Mouse (Mus musculus) megakaryocyte-erythroid progenitor cell, adult 5-6 weeks (primary cell): ENCODE results near the gene Sapcd1. TPM values are rescaled to one million over a fixed set of nuclear protein-coding genes. Genes with fewer than 3 reads are reported as not detected.
A peak's percentile ranks its signal among the peaks of the same experiment; 100 is the strongest.
"Not testable (repeated sequence)": the region's sequence is repeated elsewhere in the genome, so short reads cannot be mapped to it uniquely, and the experiment has no call there.

Source experiments
- ATAC-seq: replicated peaks from 2 replicates; pipeline ENCODE4 v1.8.0; 2016; ENCODE audit warnings: mild to moderate bottlenecking, inconsistent platforms; ENCODE audit not compliant: severe bottlenecking, poor library complexity, low FRiP score, low TSS enrichment
- total RNA-seq, 2 experiments: library from RNA; stranded (forward) in 1 of 2; stranded (reverse) in 1 of 2; fragments of 200-1000, 215-1000 nt in 1 of 2; fragments of >200 nt in 1 of 2; fragmentation: Nextera tagmentation in 1 of 2; gene quantifications; 2 replicates each; pipeline ENCODE4 v1.2.3; 2014 to 2017

Gene Sapcd1
- total RNA-seq, 2 experiments from 2014 or later: 14.7 TPM; not detected in 1

- ATAC-seq: no peak
Measured at GRCm38 (mm10) chr17:35016791-35017705, 10.8 kb downstream of the Sapcd1 start.

DNA sequence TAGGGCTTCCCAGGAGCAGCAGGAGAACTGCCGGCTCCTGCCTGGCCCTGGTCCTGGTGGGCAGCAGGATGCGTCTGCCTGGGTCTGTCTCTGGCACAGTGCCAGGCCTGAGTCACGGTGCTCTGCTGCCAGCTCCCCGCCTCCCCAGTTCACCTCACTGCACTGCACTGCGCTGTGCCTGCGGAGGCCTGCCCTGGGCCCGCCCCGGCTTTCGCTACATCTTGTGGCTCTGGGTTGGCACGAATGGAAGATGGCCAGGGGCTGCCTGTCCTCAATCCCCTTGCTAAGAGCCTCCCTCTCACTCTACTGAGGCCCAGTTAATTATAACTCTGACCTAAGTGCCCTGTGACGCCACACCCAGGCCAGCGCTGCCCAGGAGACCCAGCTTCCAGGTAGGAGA lies 11.4 kb downstream of the Sapcd1 start, which contains the start of gene Vwa7:
Vwa7 (plus strand) TSS at position 204 of the 400 bp plus-strand sequence.
- ATAC-seq: peak; percentile 38

DNA sequence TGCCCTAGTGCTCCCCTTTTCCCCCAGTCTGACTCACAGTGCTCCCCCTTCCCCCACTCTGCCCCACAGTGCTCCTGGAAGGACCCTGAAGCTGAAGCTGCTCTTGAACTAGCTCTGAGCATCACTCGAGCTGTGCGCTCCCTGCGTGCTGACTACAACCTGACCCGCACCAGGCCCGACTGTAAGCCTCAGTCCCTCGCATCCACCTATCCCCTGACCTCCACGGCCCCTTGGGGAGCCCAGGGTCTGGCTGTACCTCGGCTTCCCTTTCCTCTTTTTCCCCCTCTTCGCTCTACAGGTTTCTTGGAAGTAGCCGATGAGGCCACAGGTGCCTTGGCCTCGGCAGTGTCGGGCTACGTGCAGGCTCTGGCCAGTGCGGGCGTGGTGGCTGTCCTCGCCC lies 12.5 kb downstream of the Sapcd1 start:
- no peak for ATAC-seq

- no peak for ATAC-seq
Measured at GRCm38 (mm10) chr17:35013221-35013620, 14.6 kb downstream of the Sapcd1 start.

DNA sequence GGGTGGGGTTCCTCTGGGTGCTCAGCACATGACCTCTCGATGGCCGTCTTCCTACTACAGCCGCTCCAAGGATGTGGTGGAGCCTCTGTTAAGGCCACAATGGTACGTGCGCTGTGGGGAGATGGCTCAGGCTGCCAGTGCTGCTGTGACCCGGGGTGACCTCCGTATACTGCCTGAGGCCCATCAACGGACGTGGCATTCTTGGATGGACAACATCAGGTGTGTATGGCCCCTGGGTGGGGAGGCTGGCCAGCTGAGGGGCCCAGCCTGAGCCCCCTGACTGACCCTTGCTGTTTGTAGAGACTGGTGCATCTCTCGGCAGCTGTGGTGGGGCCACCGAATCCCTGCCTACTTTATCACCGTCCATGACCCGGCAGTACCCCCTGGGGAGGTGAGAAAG lies 15.4 kb downstream of the Sapcd1 start:
- ATAC-seq: no peak

- ATAC-seq: no peak
Measured at GRCm38 (mm10) chr17:35011440-35011839, 16.4 kb downstream of the Sapcd1 start.

DNA sequence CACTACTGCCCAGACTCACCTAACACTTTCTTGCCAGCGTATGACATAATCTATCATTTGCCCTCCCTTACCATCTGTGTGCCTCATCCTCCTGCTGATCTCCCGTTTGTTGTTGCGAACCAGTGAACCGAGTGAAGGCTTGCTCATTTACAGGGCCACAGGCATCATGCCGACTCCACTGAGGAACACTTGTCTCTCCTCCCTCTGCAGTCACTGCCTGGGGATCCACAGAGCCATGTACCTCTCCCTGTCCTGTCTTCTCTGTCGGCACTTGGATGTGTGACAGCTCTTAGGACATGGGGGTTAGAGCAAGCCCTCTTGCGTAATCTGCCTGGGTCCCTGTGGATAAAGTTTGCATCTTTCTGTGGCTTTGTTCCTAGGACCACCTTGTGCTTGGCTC lies 18.2 kb downstream of the Sapcd1 start:
- ATAC-seq: no peak

DNA sequence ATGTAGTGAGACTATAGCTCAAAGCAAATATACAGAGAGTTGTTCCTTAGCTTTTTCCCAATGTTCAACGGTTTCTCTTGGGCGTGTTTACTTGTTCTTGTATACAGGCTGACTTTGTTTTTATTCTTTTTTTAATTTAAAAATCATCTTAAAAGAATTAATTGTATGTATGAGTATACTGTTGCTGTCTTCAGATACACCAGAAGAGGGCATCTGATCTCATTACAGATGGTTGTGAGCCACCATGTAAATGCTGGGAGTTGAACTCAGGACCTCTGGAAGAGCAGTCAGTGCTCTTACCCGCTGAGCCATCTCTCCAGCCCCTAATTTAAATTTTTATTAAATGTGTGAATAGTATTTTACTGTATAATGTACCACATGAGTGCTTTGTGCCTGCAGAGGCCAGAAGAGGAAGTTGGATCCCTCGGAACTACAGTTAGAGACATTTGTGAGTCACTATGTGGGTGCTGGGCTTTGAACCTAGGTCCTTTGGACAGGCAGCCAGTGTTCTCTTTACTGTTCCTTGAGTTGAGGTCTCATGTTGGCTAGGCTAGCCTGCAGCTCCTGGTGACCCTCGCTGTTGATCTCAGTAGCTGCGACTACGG lies 20.3 kb downstream of the Sapcd1 start:
- no peak for ATAC-seq

DNA sequence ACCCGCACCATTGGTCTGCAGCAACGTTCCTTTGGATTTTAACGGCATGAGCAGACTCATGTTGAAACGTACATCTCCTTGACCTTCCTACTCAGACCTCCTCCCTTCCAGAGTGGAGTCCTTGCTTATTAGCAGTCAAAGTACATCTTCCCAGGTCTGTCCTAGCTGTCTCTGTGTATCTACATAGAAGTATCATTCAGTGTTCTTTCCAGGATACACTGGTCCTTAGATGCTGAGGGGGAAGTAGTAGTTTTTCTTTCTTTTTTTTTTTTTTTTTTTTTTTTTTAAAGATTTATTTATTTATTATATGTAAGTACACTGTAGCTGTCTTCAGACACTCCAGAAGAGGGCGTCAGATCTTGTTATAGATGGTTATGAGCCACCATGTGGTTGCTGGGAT lies 21.9 kb downstream of the Sapcd1 start:
- ATAC-seq: not testable (repeated sequence)

- ATAC-seq: no peak
Measured at GRCm38 (mm10) chr17:35005158-35005557, 22.7 kb downstream of the Sapcd1 start.

- no peak for ATAC-seq
Measured at GRCm38 (mm10) chr17:35004075-35004717, 23.6 kb downstream of the Sapcd1 start.

GRCm38 (mm10) chr17:35003022-35003838 lies 24.6 kb downstream of the Sapcd1 start:
- no peak for ATAC-seq

GRCm38 (mm10) chr17:35002153-35002865 lies 25.5 kb downstream of the Sapcd1 start:
- ATAC-seq: peak; percentile 49

DNA sequence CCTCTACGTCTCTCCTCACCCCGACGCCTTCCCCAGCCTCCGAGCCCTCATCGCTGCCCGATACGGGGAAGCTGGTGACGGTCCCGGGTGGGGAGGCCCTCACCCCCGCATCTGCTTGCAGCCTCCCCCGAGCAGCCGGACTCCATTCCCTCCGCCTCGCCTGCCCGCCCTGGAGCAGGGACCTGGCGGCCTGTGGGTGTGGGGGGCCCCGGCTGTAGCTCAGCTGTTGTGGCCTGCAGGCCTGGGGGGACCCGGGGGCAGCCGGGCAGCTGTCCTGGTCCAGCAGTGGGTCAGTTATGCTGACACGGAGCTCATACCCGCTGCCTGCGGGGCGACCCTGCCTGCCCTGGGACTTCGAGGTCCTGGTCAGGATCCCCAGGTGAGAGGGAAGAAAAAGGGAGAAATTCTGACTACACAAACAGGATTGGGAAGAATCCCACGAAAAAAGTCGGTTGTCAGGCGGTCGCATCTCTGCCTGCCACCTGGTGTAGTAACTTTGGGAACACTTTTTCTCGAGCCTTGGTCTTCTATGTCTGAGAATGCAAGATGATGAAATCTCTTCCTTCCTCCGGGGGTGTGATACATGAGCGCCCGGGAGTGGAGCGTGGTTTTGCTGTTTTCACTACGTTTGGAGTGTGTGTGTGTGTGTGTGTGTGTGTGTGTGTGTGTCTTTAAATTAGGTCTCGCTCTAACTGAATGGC lies 26.2 kb downstream of the Sapcd1 start:
- peak; percentile 5 for ATAC-seq

- ATAC-seq: peak; percentile 23
Measured at GRCm38 (mm10) chr17:35000717-35001451, 26.9 kb downstream of the Sapcd1 start, which contains the start of gene Vars. TSS of gene Vars (plus strand) at chr17:35000987.

GRCm38 (mm10) chr17:34999871-35000716 lies 27.7 kb downstream of the Sapcd1 start:
- peak; percentile 20; the same call in 1 of the 2 replicates for ATAC-seq
